Mouse (Mus musculus): Measurements from ENCODE around the gene Mastl. TPM values are rescaled to one million over a fixed set of nuclear protein-coding genes. Genes with fewer than 3 reads are reported as not detected.

Gene Mastl
- polyA plus RNA-seq (2016; fragmentation: Nextera tagmentation; extraction: Ambion mirVana), result 9.9 and 10.2 TPM in 2 replicates

- WGBS, result under 1% methylated on average over 61 of the region's 61 CpGs
- Histone ChIP-seq H3K4me2 (replicated peaks) (peak within 1 kb of the TSS; percentile 82), H3K9ac (peak within 1 kb of the TSS; percentile 69), H3K27ac (peak within 1 kb of the TSS; percentile 98), H3K27me3 (no peaks in the 10 kb centered on the region), H3K4me3 (peak within 1 kb of the TSS; percentile 69), H3K9me3 (no peaks in the 10 kb centered on the region), H3K4me1 (peaks cover 21% of the 10 kb centered on the region), H3K36me3 (peaks cover 2% of the 10 kb centered on the region; the same call in 1 of the 2 replicates)
- peak; percentile 99 for ATAC-seq (ENCODE audit: insufficient number of reproducible peaks, insufficient read depth, low FRiP score, low TSS enrichment)
Measured at GRCm38 (mm10) chr2:23155777-23156607, at the start of gene Mastl, which contains the start of gene Yme1l1. Gene Mastl (minus strand): TSS chr2:23156024. Gene Yme1l1 (plus strand): TSS chr2:23156369.

GRCm38 (mm10) chr2:23202900-23203670 lies 47.3 kb upstream of the Mastl start:
- Histone ChIP-seq H3K4me1 (no peaks in the 10 kb centered on the region), H3K9ac (no peak overlapping the region), H3K27ac (no peak overlapping the region), H3K4me2 (replicated peaks) (no peak overlapping the region), H3K9me3 (no peaks in the 10 kb centered on the region), H3K27me3 (no peaks in the 10 kb centered on the region), H3K36me3 (peaks cover 20% of the 10 kb centered on the region), H3K4me3 (no peak overlapping the region)
- 55% methylated on average over 15 of the region's 15 CpGs for WGBS
- ATAC-seq (ENCODE audit: insufficient number of reproducible peaks, insufficient read depth, low FRiP score, low TSS enrichment), result no peak

GRCm38 (mm10) chr2:23201034-23201433 lies 45.2 kb upstream of the Mastl start:
- 90% methylated on average over 1 of the region's 1 CpGs for WGBS
- Histone ChIP-seq H3K4me2 (replicated peaks) (no peak overlapping the region), H3K9me3 (no peaks in the 10 kb centered on the region), H3K36me3 (peaks cover 28% of the 10 kb centered on the region), H3K9ac (no peak overlapping the region), H3K27ac (no peak overlapping the region), H3K4me1 (no peaks in the 10 kb centered on the region), H3K27me3 (no peaks in the 10 kb centered on the region), H3K4me3 (no peak overlapping the region)
- no peak for ATAC-seq (ENCODE audit: insufficient number of reproducible peaks, insufficient read depth, low FRiP score, low TSS enrichment)

GRCm38 (mm10) chr2:23194366-23194765 lies 38.5 kb upstream of the Mastl start:
- H3K27me3 ChIP-seq, result no peaks in the 10 kb centered on the region
- no peak for ATAC-seq (ENCODE audit: insufficient number of reproducible peaks, insufficient read depth, low FRiP score, low TSS enrichment)
- no peaks in the 10 kb centered on the region for H3K9me3 ChIP-seq
- H3K4me1 ChIP-seq, result no peaks in the 10 kb centered on the region
- H3K4me3 ChIP-seq, result no peak overlapping the region
- H3K4me2 ChIP-seq (replicated peaks), result no peak overlapping the region
- no peak overlapping the region for H3K9ac ChIP-seq
- WGBS, result 80% methylated on average over 1 of the region's 1 CpGs
- peaks cover 65% of the 10 kb centered on the region for H3K36me3 ChIP-seq
- H3K27ac ChIP-seq, result no peak overlapping the region

- Histone ChIP-seq H3K27me3 (no peaks in the 10 kb centered on the region), H3K9me3 (no peaks in the 10 kb centered on the region), H3K36me3 (peaks cover 58% of the 10 kb centered on the region), H3K4me3 (no peak overlapping the region), H3K9ac (no peak overlapping the region), H3K27ac (no peak overlapping the region), H3K4me1 (no peaks in the 10 kb centered on the region), H3K4me2 (replicated peaks) (no peak overlapping the region)
- 88% methylated on average over 3 of the region's 3 CpGs for WGBS
- no peak for ATAC-seq (ENCODE audit: insufficient number of reproducible peaks, insufficient read depth, low FRiP score, low TSS enrichment)
Measured at GRCm38 (mm10) chr2:23172305-23172704, 16.5 kb upstream of the Mastl start.

GRCm38 (mm10) chr2:23156608-23157081 lies 821 bp upstream of the Mastl start:
- Histone ChIP-seq H3K9me3 (no peaks in the 10 kb centered on the region), H3K27me3 (no peaks in the 10 kb centered on the region), H3K4me3 (peak overlapping the region; percentile 69), H3K36me3 (peaks cover 4% of the 10 kb centered on the region; the same call in 1 of the 2 replicates), H3K9ac (peak overlapping the region; percentile 63), H3K27ac (peak overlapping the region; percentile 98), H3K4me2 (replicated peaks) (peak overlapping the region; percentile 82), H3K4me1 (peaks cover 21% of the 10 kb centered on the region)
- WGBS, result under 1% methylated on average over 17 of the region's 17 CpGs
- peak; percentile 2; the same call in 1 of the 2 replicates for ATAC-seq (ENCODE audit: insufficient number of reproducible peaks, insufficient read depth, low FRiP score, low TSS enrichment)

- Histone ChIP-seq H3K4me3 (peak overlapping the region; percentile 69), H3K9ac (peak overlapping the region; percentile 69), H3K4me1 (peaks cover 21% of the 10 kb centered on the region), H3K36me3 (no peaks in the 10 kb centered on the region), H3K9me3 (no peaks in the 10 kb centered on the region), H3K4me2 (replicated peaks) (peak overlapping the region; percentile 82), H3K27me3 (no peaks in the 10 kb centered on the region), H3K27ac (peak overlapping the region; percentile 98)
- ATAC-seq (ENCODE audit: insufficient number of reproducible peaks, insufficient read depth, low FRiP score, low TSS enrichment), result peak; percentile 24
- WGBS, result 7% methylated on average over 5 of the region's 5 CpGs
Measured at GRCm38 (mm10) chr2:23155199-23155621, 614 bp downstream of the Mastl start.

- Histone ChIP-seq H3K4me2 (replicated peaks) (no peak overlapping the region), H3K9ac (no peak overlapping the region), H3K9me3 (no peaks in the 10 kb centered on the region), H3K27ac (no peak overlapping the region), H3K4me1 (no peaks in the 10 kb centered on the region), H3K36me3 (peaks cover 16% of the 10 kb centered on the region; the same call in 1 of the 2 replicates), H3K4me3 (no peak overlapping the region), H3K27me3 (no peaks in the 10 kb centered on the region)
- no peak for ATAC-seq (ENCODE audit: insufficient number of reproducible peaks, insufficient read depth, low FRiP score, low TSS enrichment)
Measured at GRCm38 (mm10) chr2:23119573-23119972, 36.3 kb downstream of the Mastl start.

- H3K27me3 ChIP-seq, result no peaks in the 10 kb centered on the region
- ATAC-seq (ENCODE audit: insufficient number of reproducible peaks, insufficient read depth, low FRiP score, low TSS enrichment), result no peak
- no peak overlapping the region for H3K4me3 ChIP-seq
- H3K4me2 ChIP-seq (replicated peaks), result no peak overlapping the region
- H3K4me1 ChIP-seq, result no peaks in the 10 kb centered on the region
- peaks cover 9% of the 10 kb centered on the region; the same call in 1 of the 2 replicates for H3K36me3 ChIP-seq
- no peak overlapping the region for H3K27ac ChIP-seq
- H3K9me3 ChIP-seq, result no peaks in the 10 kb centered on the region
- H3K9ac ChIP-seq, result no peak overlapping the region
Measured at GRCm38 (mm10) chr2:23102266-23102665, 53.6 kb downstream of the Mastl start.

GRCm38 (mm10) chr2:23097028-23097427 lies 58.8 kb downstream of the Mastl start:
- Histone ChIP-seq H3K27me3 (no peaks in the 10 kb centered on the region), H3K4me2 (replicated peaks) (no peak overlapping the region), H3K4me1 (no peaks in the 10 kb centered on the region), H3K27ac (no peak overlapping the region), H3K4me3 (no peak overlapping the region), H3K9me3 (no peaks in the 10 kb centered on the region), H3K9ac (no peak overlapping the region), H3K36me3 (peaks cover 24% of the 10 kb centered on the region)
- ATAC-seq (ENCODE audit: insufficient number of reproducible peaks, insufficient read depth, low FRiP score, low TSS enrichment), result no peak

GRCm38 (mm10) chr2:23092216-23092615 lies 63.6 kb downstream of the Mastl start:
- Histone ChIP-seq H3K27me3 (no peaks in the 10 kb centered on the region), H3K9me3 (no peaks in the 10 kb centered on the region), H3K4me1 (no peaks in the 10 kb centered on the region), H3K4me2 (replicated peaks) (no peak overlapping the region), H3K4me3 (no peak overlapping the region), H3K36me3 (peaks cover 37% of the 10 kb centered on the region), H3K9ac (no peak overlapping the region), H3K27ac (no peak overlapping the region)
- no peak for ATAC-seq (ENCODE audit: insufficient number of reproducible peaks, insufficient read depth, low FRiP score, low TSS enrichment)
- 47% methylated on average over 5 of the region's 5 CpGs for WGBS

Measured in embryonic facial prominence, embryonic 12.5 days (tissue).